Mouse (Mus musculus) MEL (cell line): ENCODE measurements at regions not wholly inside any gene's neighbourhood (a gene's known extent, or its start where the extent isn't known, plus 50 kb on each side); places are given as distances from the start of the nearest gene placed in this dataset.

Experiments
- DNase-seq: peaks from one replicate; pipeline ENCODE4 v3.0.0; 2011; ENCODE audit warnings: low read depth, low spot score
- H3K27ac ChIP-seq: 2 replicates; pipeline ENCODE4 v1.5.1; 2012; ENCODE audit warnings: low read depth, mild to moderate bottlenecking, control low read depth, low read length, moderate library complexity; ENCODE audit not compliant: control insufficient read depth
- H3K27me3 ChIP-seq, 2 experiments: fragments of 150-350 bp in 1 of 2; sonication (generic) in 1 of 2; 2 replicates each; pipeline ENCODE4 v1.6.1; 2012; ENCODE audit warnings: low read length in 2 of 2, mild to moderate bottlenecking in 2 of 2, improper control_type of control experiment in 1 of 2, moderate library complexity in 1 of 2; ENCODE audit not compliant: insufficient read depth in 2 of 2, control insufficient read depth in 1 of 2
- H3K36me3 ChIP-seq, 2 experiments: 2 replicates each; pipeline ENCODE4 v1.6.1; 2012 to 2014; ENCODE audit warnings: low read length in 2 of 2, improper control_type of control experiment in 1 of 2, inconsistent platforms in 1 of 2, mild to moderate bottlenecking in 1 of 2; ENCODE audit not compliant: insufficient read depth in 2 of 2, control insufficient read depth in 1 of 2
- H3K4me1 ChIP-seq, 2 experiments: fragments of 150-350 bp in 1 of 2; sonication (generic) in 1 of 2; 2 replicates each; pipeline ENCODE4 v1.6.1; 2012; ENCODE audit warnings: low read length in 2 of 2, improper control_type of control experiment in 1 of 2, mild to moderate bottlenecking in 1 of 2; ENCODE audit not compliant: insufficient read depth in 2 of 2, control insufficient read depth in 1 of 2
- H3K4me3 ChIP-seq, 2 experiments: fragments of 150-350 bp in 1 of 2; sonication (generic) in 1 of 2; 2 replicates each; pipeline ENCODE4 v1.5.1; 2012; ENCODE audit warnings: low read depth in 2 of 2, low read length in 2 of 2, mild to moderate bottlenecking in 2 of 2, moderate library complexity in 2 of 2, control low read depth in 1 of 2, improper control_type of control experiment in 1 of 2; ENCODE audit not compliant: control insufficient read depth in 1 of 2, insufficient read depth in 1 of 2
- H3K79me2 ChIP-seq: 2 replicates; pipeline ENCODE4 v1.6.1; 2012; ENCODE audit warnings: mild to moderate bottlenecking, low read length, moderate library complexity; ENCODE audit not compliant: control insufficient read depth, poor library complexity, insufficient read depth
- H3K9ac ChIP-seq: 2 replicates; pipeline ENCODE4 v1.6.1; 2012; ENCODE audit warnings: low read depth, mild to moderate bottlenecking, control low read depth, low read length, moderate library complexity; ENCODE audit not compliant: control insufficient read depth, poor library complexity, severe bottlenecking
- H3K9me3 ChIP-seq: fragments of 150-350 bp; sonication (generic); replicated peaks from 2 replicates; pipeline ENCODE4 v1.6.1; 2012; ENCODE audit warnings: mild to moderate bottlenecking, low read length, improper control_type of control experiment, moderate library complexity; ENCODE audit not compliant: insufficient read depth
- CTCF ChIP-seq, 3 experiments: IDR thresholded peaks in 2 of 3; conservative IDR thresholded peaks in 1 of 3; 2 replicates each; pipeline ENCODE4 v1.5.1; 2011 to 2012; ENCODE audit warnings: low read length in 3 of 3, low read depth in 2 of 3, mild to moderate bottlenecking in 2 of 3, improper control_type of control experiment in 1 of 3, inconsistent platforms in 1 of 3, mixed read lengths in 1 of 3, moderate library complexity in 1 of 3; ENCODE audit not compliant: control insufficient read depth in 1 of 3, insufficient read depth in 1 of 3, poor library complexity in 1 of 3, severe bottlenecking in 1 of 3
- E2F4 ChIP-seq: IDR thresholded peaks from 2 replicates; pipeline ENCODE4 v1.6.1; 2011; ENCODE audit warnings: low read depth, low read length, improper control_type of control experiment, borderline replicate concordance
- ELF1 ChIP-seq: IDR thresholded peaks from 2 replicates; pipeline ENCODE4 v1.6.1; 2014; ENCODE audit warnings: low read depth, mild to moderate bottlenecking, inconsistent platforms, low read length, improper control_type of control experiment, moderate library complexity
- ETS1 ChIP-seq: IDR thresholded peaks from 2 replicates; pipeline ENCODE4 v1.6.1; 2012; ENCODE audit warnings: low read depth, mild to moderate bottlenecking, inconsistent platforms, low read length, improper control_type of control experiment, moderate library complexity
- HCFC1 ChIP-seq: IDR thresholded peaks from 2 replicates; pipeline ENCODE4 v1.6.1; 2012; ENCODE audit warnings: low read depth, mild to moderate bottlenecking, inconsistent platforms, low read length, improper control_type of control experiment, moderate library complexity
- JUND ChIP-seq: IDR thresholded peaks from 2 replicates; pipeline ENCODE4 v1.6.1; 2011; ENCODE audit warnings: low read depth, mild to moderate bottlenecking, improper control_type of control experiment, low read length
- MAFK ChIP-seq: IDR thresholded peaks from 2 replicates; pipeline ENCODE4 v1.6.1; 2011; ENCODE audit warnings: low read depth, mild to moderate bottlenecking, low read length, improper control_type of control experiment, borderline replicate concordance
- MEF2A ChIP-seq: IDR thresholded peaks from 2 replicates; pipeline ENCODE4 v1.6.1; 2014; ENCODE audit warnings: low read depth, mild to moderate bottlenecking, inconsistent platforms, low read length, improper control_type of control experiment; ENCODE audit not compliant: poor library complexity, insufficient replicate concordance, severe bottlenecking; ENCODE audit errors: extremely low read depth
- MXI1 ChIP-seq: IDR thresholded peaks from 2 replicates; pipeline ENCODE4 v1.6.1; 2011; ENCODE audit warnings: mild to moderate bottlenecking, low read depth, low read length, improper control_type of control experiment
- NELFE ChIP-seq: IDR thresholded peaks from 2 replicates; pipeline ENCODE4 v1.6.1; 2011; ENCODE audit warnings: low read depth, low read length, improper control_type of control experiment
- POLR2A ChIP-seq, 2 experiments: IDR thresholded peaks; 2 replicates each; pipeline ENCODE4 v1.6.1; 2011 to 2012; ENCODE audit warnings: low read length in 2 of 2, mild to moderate bottlenecking in 2 of 2, control low read depth in 1 of 2, improper control_type of control experiment in 1 of 2, low read depth in 1 of 2, moderate library complexity in 1 of 2; ENCODE audit not compliant: control insufficient read depth in 1 of 2, insufficient read depth in 1 of 2, poor library complexity in 1 of 2
- POLR2AphosphoS2 ChIP-seq: IDR thresholded peaks from 2 replicates; pipeline ENCODE4 v1.6.1; 2011; ENCODE audit warnings: low read length, improper control_type of control experiment
- RAD21 ChIP-seq: IDR thresholded peaks from 2 replicates; pipeline ENCODE4 v1.6.1; 2011; ENCODE audit warnings: mild to moderate bottlenecking, low read depth, low read length, improper control_type of control experiment
- RCOR1 ChIP-seq: IDR thresholded peaks from 2 replicates; pipeline ENCODE4 v1.6.1; 2012; ENCODE audit warnings: low read depth, mild to moderate bottlenecking, inconsistent platforms, low read length, improper control_type of control experiment
- SIN3A ChIP-seq: IDR thresholded peaks from 2 replicates; pipeline ENCODE4 v1.6.1; 2012; ENCODE audit warnings: low read length, improper control_type of control experiment, inconsistent platforms
- TAL1 ChIP-seq: IDR thresholded peaks from 2 replicates; pipeline ENCODE4 v1.6.1; 2012; ENCODE audit warnings: mild to moderate bottlenecking, inconsistent platforms, low read length, moderate library complexity, mixed read lengths
- TCF12 ChIP-seq: IDR thresholded peaks from 2 replicates; pipeline ENCODE4 v1.6.1; 2014; ENCODE audit warnings: low read depth, mild to moderate bottlenecking, inconsistent platforms, low read length, improper control_type of control experiment, moderate library complexity
- USF1 ChIP-seq: IDR thresholded peaks from 2 replicates; pipeline ENCODE4 v1.6.1; 2014; ENCODE audit warnings: low read depth, mild to moderate bottlenecking, inconsistent platforms, low read length, improper control_type of control experiment, moderate library complexity
- USF2 ChIP-seq, 2 experiments: IDR thresholded peaks; 2 replicates each; pipeline ENCODE4 v1.6.1; 2011 to 2012; ENCODE audit warnings: improper control_type of control experiment in 2 of 2, low read length in 2 of 2, borderline replicate concordance in 1 of 2, inconsistent platforms in 1 of 2, low read depth in 1 of 2, mild to moderate bottlenecking in 1 of 2; ENCODE audit not compliant: insufficient read depth in 1 of 2
- ZMIZ1 ChIP-seq: IDR thresholded peaks from 2 replicates; pipeline ENCODE4 v1.6.1; 2012; ENCODE audit warnings: low read depth, mild to moderate bottlenecking, inconsistent platforms, low read length, improper control_type of control experiment, moderate library complexity

DNA sequence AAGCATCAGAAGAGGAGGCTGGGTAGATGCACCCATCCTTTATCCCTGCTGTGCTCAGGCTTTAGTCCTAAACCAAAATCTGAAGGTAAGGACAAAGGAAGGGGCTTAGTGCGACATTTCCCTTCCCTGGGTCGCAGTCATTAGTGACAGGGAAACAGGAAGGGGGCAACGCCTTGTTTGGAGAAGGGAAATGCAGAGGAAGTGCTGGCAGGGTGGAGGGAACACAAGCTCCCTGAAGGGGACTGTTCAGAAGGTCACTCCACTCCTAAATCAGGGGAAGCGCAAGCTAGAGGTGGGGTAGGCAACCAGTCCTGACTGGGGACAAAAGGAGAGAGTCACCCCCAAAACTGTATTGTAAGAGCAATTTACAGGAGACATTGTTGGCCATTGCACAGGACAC lies 88.7 kb upstream of the Cd93 start:
- H3K27ac ChIP-seq = no peak overlapping the region
- H3K4me3 ChIP-seq = no peak overlapping the region
- no peak for TF ChIP-seq ELF1
- TF ChIP-seq TAL1 = no peak
- no peak for TF ChIP-seq USF2 (IDR thresholded peaks at IDR 0.05; ENCODE audit: borderline replicate concordance in 1 of 2, insufficient read depth in 1 of 2, low read depth in 1 of 2, low read length in 2 of 2)
- no peak for TF ChIP-seq POLR2AphosphoS2
- no peak for TF ChIP-seq USF1
- TF ChIP-seq MXI1 = no peak
- TF ChIP-seq RAD21 = no peak
- TF ChIP-seq SIN3A = no peak
- TF ChIP-seq TCF12 = no peak
- TF ChIP-seq NELFE = no peak
- no peak for TF ChIP-seq POLR2A (IDR thresholded peaks at IDR 0.05; ENCODE audit: control insufficient read depth in 1 of 2, insufficient read depth in 1 of 2, low read depth in 1 of 2, low read length in 2 of 2, poor library complexity in 1 of 2)
- no peak for TF ChIP-seq JUND
- no peak for TF ChIP-seq RCOR1
- H3K79me2 ChIP-seq = no peaks in the 10 kb centered on the region
- no peaks in the 10 kb centered on the region for H3K27me3 ChIP-seq
- H3K36me3 ChIP-seq = no peaks in the 10 kb centered on the region
- H3K9ac ChIP-seq = no peak overlapping the region
- DNase-seq = no peak
- H3K4me1 ChIP-seq = no peaks in the 10 kb centered on the region
- H3K9me3 ChIP-seq = no peaks in the 10 kb centered on the region

DNA sequence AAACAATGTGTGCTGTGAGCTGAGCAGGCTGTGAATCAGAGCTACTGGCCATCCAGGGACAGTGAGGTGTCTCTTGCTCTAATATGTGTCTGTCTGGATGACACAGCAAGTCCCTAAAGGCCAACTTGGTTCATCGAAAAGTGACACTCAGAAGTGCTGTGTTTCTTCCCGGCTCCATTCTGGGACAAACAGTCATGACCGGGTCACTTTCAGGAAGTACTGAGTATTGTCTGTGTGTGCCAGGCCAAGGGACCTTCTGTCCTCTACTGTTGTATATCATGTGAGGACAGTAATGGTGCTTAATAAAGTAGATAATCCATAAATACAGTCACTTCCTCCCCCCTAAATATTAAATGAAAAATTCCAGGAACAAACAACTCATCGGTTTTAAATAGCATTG lies 87.2 kb upstream of the Cd93 start:
- Histone ChIP-seq H3K36me3 (no peaks in the 10 kb centered on the region), H3K4me3 (no peak overlapping the region), H3K4me1 (no peaks in the 10 kb centered on the region), H3K9me3 (no peaks in the 10 kb centered on the region), H3K9ac (no peak overlapping the region)
- no peak for DNase-seq
- TF ChIP-seq ETS1 (no peak), HCFC1 (no peak)
- TF ChIP-seq, all 39 proteins: peak for 0
- no peaks in the 10 kb centered on the region for H3K79me2 ChIP-seq
- H3K27me3 ChIP-seq = no peaks in the 10 kb centered on the region
- no peak overlapping the region for H3K27ac ChIP-seq

DNA sequence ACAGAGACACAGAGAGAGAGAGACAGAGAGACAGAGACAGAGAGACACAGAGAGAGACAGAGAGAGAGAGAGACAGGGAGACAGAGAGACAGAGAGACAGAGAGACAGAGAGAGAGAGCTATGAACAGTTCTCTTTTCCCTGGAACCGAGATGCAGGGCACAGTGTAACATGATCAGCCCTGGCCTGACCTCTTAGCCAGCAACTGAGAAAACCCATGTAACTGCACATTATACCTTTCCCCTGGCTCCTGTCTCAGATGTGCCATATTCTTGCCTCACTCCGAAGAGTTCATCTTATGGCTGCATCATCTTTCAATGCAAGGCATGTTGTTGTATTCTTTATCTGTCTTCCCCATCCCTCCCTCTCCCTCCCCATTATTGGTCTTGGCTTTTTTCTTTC lies 86.5 kb upstream of the Cd93 start:
- H3K27me3 ChIP-seq = no peaks in the 10 kb centered on the region
- TF ChIP-seq CTCF (IDR thresholded peaks at IDR 0.05 in 2 of 3, conservative IDR thresholded peaks at IDR 0.05 in 1 of 3; ENCODE audit: control insufficient read depth in 1 of 3, insufficient read depth in 1 of 3, low read depth in 2 of 3, low read length in 3 of 3, poor library complexity in 1 of 3, severe bottlenecking in 1 of 3) = no peak
- no peak for TF ChIP-seq MAFK
- TF ChIP-seq MEF2A = no peak
- no peak for TF ChIP-seq E2F4
- no peak for TF ChIP-seq RCOR1
- no peak for TF ChIP-seq TAL1
- no peak for TF ChIP-seq ETS1
- TF ChIP-seq MXI1 = no peak
- TF ChIP-seq ZMIZ1 = no peak
- H3K4me3 ChIP-seq = no peak overlapping the region
- no peaks in the 10 kb centered on the region for H3K36me3 ChIP-seq
- no peaks in the 10 kb centered on the region for H3K9me3 ChIP-seq
- H3K79me2 ChIP-seq = no peaks in the 10 kb centered on the region
- no peak for DNase-seq
- H3K27ac ChIP-seq = no peak overlapping the region
- no peak overlapping the region for H3K9ac ChIP-seq
- H3K4me1 ChIP-seq = no peaks in the 10 kb centered on the region
